Comparison of ENCODE assay signal across 8 mouse cellular contexts in the genomic region with DNA sequence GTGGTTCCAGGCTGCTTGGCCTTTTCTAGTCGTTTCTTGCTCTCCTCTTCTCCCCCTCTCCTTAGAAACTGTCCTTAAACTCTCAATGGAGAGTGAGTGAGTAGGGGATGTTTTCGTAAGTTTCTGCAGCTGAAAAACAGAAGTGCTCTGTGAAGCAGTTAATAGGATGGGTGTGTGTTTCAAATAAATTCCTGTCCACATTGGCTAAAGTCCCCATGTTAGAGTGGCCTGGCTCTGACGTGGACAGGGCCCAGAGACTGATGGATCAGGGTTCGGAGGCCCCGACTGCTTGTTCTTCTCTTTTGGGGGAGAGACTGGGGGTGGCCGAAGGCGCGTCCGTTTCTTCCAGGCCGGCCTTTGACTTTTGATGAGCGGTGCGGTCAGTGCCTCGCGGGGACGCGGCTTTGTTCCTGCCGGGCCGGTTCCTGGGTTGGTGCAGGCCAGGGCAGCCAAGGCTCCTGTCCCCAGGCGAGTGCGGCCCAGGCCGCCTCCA.
DNase-seq lines count a peak whose midpoint lies in the region; ATAC-seq and TF ChIP-seq lines count a peak whose summit lies in the region.

No protein-coding gene starts in this region.

- peaks cover 54% of the 10 kb centered on the region for H3K27me3 ChIP-seq in hindbrain, embryonic 13.5 days
- peaks cover 8% of the 10 kb centered on the region; the same call in 1 of the 2 replicates for H3K27me3 ChIP-seq in midbrain, embryonic 10.5 days (ENCODE audit: low read depth, poor library complexity, severe bottlenecking)

- peak overlapping the region; percentile 51; the same call in 1 of the 2 replicates for H3K4me3 ChIP-seq in cortical plate, adult 2 months (ENCODE audit: insufficient read depth, low read length)
- H3K4me3 ChIP-seq in hindbrain, embryonic 13.5 days = peak overlapping the region; percentile 80
- peak overlapping the region; percentile 89 for H3K4me3 ChIP-seq in midbrain, embryonic 10.5 days

- peak overlapping the region; percentile 68 for H3K27ac ChIP-seq in cortical plate, adult 2 months (ENCODE audit: insufficient read depth, low read length)
- H3K27ac ChIP-seq in hindbrain, embryonic 13.5 days = peak overlapping the region; percentile 100
- H3K27ac ChIP-seq in midbrain, embryonic 10.5 days (replicated peaks) = peak overlapping the region; percentile 100

- no peaks in the 10 kb centered on the region for H3K4me1 ChIP-seq in cortical plate, adult 2 months (ENCODE audit: control insufficient read depth, insufficient read depth, low read length)
- peaks cover 91% of the 10 kb centered on the region for H3K4me1 ChIP-seq in hindbrain, embryonic 13.5 days (replicated peaks)
- H3K4me1 ChIP-seq in midbrain, embryonic 10.5 days = peaks cover 100% of the 10 kb centered on the region

- no peaks in the 10 kb centered on the region for H3K36me3 ChIP-seq in hindbrain, embryonic 13.5 days
- H3K36me3 ChIP-seq in midbrain, embryonic 10.5 days = no peaks in the 10 kb centered on the region

- TF ChIP-seq CTCF in cortical plate, adult 2 months (IDR thresholded peaks at IDR 0.05; ENCODE audit: extremely low read depth, insufficient read depth, low read length) = no peak

- H3K9ac ChIP-seq in hindbrain, embryonic 13.5 days = peak overlapping the region; percentile 99

- TF ChIP-seq POLR2A in cortical plate, adult 2 months (IDR thresholded peaks at IDR 0.05; ENCODE audit: extremely low read depth, insufficient read depth, low read length) = no peak

- ATAC-seq in hindbrain, embryonic 13.5 days (ENCODE audit: low FRiP score) = no peak; the same call in 1 of the 2 replicates
- ATAC-seq in activated CD4-positive, CD25-positive, alpha-beta regulatory T cell, adult 4 months = no peak
- ATAC-seq in megakaryocyte-erythroid progenitor cell, adult 5-6 weeks (replicated peaks; ENCODE audit: low FRiP score, low TSS enrichment, poor library complexity, severe bottlenecking) = no peak

- under 1% methylated on average over 21 of the region's 21 CpGs for WGBS in hindbrain, embryonic 13.5 days
- WGBS in midbrain, embryonic 10.5 days = under 1% methylated on average over 21 of the region's 21 CpGs

- H3K9me3 ChIP-seq in hindbrain, embryonic 13.5 days = no peaks in the 10 kb centered on the region
- H3K9me3 ChIP-seq in midbrain, embryonic 10.5 days (replicated peaks) = no peaks in the 10 kb centered on the region

- peak overlapping the region; percentile 93 for H3K4me2 ChIP-seq in hindbrain, embryonic 13.5 days

- DNase-seq in lung, adult 18-20 months = peak; percentile 49 to 54
- DNase-seq in lung, postnatal 4 days = no peak
- no peak for DNase-seq in midbrain, embryonic 10.5 days (ENCODE audit: low spot score)
- no peak for DNase-seq in B cell, adult 2 months

Comparison
In these comparisons a context has a peak if more than half of its experiments do, and no peak if none do; other contexts are left out.
1. DNase-seq: peak in lung, adult 18-20 months (2 of 2); none in lung, postnatal 4 days (0 of 2), midbrain, embryonic 10.5 days (single experiment) and B cell, adult 2 months (0 of 2).
2. Peak in every context shown above with its lines, with median percentiles within 50 percentile points of each other: H3K27ac ChIP-seq and H3K4me3 ChIP-seq.